Mouse (Mus musculus) cerebellum, adult 9-11 months (tissue): ENCODE measurements around the gene Ptdss2.

Experiments
- DNase-seq: peaks from one replicate; pipeline ENCODE4 v3.0.0; 2022

Ptdss2 gene

DNA sequence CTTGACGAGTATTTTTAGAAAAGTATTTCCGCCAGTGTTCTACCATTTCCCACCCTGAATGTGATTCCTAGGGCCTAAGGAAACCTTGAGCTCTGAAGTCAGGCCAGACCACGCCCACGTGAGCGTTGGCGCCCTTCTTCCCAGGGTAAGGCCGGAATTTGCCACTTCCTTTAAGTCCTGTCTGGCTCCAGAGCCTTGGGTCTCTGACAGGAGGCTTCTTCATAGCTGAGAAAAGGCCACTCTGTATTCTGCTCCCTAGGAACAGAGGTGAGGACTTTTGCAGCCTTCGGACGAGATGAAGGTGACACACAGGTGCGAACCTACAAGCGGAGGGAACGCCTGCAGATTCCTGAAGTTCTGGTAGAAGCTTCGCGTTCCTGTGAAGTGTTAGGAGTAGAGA is at the start of gene Ptdss2:
Ptdss2 (plus strand) TSS at position 138 of the 400 bp plus-strand sequence.
- no peak for DNase-seq

DNA sequence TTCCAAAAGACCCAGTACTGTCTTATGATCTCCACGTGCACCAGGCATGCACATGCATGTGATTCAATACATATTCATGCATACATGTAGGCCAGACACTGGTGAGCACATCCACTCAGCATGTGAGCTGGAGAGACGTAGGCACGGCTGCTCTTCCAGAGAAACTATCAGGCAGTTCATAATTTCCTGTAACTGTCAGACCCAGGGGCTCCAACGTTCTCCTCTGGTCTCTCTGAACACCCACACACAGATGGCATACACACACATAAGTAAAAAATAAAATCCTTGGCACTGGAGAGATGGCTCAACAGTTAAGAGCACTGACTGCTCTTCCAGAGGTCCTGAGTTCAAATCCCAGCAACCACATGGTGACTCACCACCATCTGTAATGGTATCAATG is 48.4 kb upstream of the Ptdss2 start:
- no peak for DNase-seq

DNA sequence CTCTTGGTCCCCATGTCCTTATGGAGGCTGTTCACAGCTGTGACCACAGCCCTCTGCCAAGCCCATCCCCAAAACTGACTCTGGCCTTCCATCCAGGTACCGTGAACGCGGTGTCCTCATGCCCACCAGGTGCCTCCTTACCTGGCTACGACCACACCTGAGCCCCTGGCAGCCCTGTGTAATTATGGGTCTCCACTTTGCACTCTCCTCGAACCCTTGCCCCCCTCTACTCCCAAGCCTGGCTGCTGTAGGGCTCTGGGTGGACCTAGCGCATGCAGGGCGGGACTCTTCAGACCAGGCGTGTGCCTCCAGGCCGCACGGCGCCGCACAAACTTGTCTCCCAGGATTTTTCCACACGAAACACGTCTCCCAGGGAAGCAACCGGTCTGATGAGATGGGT is 44.3 kb upstream of the Ptdss2 start, which contains the start of gene Pkp3:
Pkp3 (plus strand) TSS at position 378 of the 400 bp plus-strand sequence.
- DNase-seq: no peak

DNA sequence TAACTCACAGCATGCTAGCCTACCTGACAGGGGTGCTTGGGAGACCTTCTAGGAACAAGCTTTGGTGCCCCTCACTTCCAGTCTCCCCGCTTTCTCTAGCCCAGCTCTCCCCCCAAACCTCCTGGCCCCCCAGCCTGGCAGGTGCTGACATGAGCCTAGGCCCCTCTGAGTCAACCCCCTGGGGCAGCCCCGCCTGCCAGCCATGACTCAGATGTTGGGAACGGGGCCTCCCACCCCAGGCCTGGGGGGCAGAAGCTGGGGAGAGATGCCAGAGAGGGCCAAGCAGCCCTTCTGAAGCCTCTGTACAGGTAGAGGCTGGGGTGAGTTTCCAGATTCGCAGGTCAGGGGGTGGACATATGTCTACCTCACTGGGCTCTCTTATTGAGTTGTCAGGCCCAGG is 43.3 kb upstream of the Ptdss2 start:
- DNase-seq: no peak

DNA sequence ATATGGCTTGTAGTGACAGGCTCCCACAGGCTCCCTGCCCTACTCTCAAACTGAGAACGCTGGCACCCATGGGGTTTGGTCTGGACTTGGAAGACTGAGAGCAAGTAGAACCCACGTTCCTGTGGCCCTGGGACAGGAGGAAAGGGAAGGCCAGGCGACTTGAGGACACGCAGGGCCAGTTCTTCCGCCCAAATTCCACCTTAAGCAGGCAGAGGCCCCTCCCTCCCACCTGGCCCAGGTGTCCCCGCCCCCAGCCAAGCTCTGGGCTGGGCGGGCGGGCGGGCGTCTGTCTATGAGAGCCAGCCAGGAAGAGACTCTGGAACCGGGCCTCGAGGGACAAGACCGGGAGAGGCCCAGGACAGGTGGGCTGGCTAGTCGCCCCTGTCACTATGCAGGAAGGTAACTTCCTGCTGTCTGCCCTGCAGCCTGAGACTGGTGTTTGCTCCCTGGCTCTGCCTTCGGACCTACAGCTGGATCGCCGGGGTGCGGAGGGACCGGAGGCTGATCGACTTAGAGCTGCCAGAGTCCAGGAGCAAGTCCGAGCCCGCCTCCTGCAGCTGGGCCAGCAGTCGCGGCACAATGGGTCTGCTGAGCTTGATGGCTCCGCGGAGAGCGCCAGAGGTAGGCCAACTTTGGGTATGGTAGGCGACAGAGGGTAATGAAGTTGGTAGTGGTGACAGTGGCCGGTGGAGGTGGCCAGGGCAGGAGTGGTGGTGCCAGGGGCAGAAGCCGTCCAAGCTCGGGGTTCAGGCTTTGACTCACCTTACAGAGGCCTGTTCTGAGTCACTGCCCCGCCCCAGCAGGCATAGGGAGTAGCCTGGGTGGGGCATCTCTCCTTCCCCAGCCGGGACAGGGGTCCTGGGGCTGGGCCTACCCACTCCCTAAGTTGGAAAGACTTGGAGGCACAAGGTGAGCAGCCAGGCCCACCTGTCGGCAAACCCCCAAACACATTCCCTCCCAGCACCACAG is 42.4 kb upstream of the Ptdss2 start:
- no peak for DNase-seq

DNA sequence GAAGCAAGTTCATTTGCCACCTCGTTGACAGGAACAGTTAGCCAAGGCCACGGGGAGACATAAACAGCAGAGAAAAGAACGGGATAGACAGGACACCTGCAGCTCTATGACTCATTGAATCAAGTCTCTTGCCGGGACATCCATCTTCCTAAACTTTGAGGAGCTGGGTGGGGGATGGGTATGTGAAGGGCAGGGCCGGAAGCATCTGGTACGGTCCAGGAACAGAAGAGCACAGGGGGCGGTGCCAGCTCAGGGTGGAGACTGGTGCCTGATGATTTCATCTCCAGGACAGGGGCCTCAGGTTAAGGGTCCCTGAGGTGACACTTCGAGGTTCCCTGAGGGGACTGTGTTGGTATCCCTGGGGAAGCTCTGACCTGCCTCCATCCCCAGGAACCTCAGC is 34.3 kb upstream of the Ptdss2 start:
- DNase-seq: no peak

DNA sequence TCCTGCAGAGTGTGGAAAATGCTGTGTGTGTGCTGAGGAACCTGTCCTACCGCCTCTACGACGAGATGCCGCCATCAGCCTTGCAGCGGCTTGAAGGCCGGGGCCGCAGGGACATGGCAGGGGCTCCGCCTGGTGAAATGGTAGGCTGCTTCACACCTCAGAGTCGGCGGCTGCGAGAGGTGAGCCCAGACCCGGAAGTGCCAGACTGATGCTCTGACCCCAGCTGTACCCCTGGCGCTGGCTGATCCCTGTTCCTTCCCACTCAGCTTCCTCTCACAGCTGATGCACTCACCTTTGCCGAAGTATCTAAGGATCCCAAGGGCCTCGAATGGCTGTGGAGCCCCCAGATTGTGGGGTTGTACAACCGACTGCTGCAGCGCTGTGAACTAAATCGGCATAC is 33.7 kb upstream of the Ptdss2 start:
- DNase-seq: no peak

DNA sequence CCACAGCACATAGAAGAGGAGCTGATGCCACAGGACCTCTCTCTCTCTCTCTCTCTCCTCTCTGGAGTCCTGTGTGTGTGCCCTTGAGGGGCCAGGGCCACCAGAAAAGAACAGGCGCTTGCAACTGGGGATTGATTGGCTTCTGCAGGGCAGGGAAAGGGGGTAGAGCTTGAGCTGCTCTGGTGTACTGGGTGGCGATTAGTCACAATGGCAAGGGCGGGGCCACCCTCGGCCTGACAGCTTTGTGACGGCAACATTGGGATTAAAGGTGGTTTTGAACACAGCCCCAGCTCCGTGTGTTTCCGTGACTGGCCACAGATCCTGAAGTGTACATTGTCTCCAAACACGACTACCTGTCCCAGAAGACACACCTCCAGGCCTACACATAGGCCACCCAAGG is 32.0 kb upstream of the Ptdss2 start:
- DNase-seq: no peak

DNA sequence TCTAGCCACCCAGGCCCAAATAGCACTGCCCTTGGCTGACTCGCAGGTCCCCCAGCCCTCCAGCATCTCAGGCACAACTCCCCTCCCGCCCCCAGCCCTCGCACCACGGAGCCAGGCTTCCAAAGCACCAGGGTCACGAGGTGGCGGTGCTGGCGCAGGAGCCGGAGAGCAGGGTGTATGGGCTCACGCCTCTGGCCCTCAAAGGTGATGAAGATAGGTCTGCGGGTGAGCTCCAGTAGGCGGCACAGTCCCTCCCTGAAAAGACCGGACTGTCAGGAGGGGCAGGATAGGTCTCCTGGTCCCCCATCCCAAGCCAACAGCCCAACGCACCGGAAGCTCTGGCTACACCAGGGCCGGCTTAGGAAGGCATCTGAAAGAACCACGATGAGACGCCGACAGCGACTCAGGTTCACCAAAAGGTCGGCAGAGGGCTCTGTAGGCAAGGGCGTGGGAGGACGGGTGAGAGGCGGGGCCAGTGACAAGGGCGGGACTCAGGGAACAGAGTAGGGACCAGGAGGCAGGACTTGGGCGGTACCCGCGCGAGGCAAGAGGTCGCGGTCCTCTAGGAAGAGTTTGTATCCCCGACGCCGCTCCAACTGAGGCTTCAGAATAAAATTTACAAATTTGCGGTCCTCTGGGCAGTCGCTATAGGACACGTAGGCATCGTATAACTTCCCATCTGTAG is 30.0 kb upstream of the Ptdss2 start:
- peak; percentile 84 for DNase-seq

DNA sequence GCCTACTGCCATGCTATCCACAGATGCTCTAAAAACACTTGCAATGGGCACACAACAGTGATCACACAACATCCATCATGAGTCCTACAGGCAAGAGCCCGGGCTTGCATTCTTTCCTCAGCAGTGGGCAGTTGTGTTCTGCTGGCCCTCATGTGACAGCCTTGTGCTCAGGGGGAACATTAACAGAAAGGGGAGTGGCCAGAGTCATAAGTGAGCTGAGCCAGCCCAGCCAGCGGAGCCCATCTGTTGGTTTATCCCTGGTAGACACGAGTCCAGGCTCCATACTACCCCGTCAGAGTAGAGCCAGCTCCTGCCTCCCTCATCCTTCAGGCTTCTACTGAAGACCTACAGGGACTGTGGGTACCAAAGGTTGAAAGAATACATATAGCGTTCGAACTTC is 28.2 kb upstream of the Ptdss2 start:
- no peak for DNase-seq

DNA sequence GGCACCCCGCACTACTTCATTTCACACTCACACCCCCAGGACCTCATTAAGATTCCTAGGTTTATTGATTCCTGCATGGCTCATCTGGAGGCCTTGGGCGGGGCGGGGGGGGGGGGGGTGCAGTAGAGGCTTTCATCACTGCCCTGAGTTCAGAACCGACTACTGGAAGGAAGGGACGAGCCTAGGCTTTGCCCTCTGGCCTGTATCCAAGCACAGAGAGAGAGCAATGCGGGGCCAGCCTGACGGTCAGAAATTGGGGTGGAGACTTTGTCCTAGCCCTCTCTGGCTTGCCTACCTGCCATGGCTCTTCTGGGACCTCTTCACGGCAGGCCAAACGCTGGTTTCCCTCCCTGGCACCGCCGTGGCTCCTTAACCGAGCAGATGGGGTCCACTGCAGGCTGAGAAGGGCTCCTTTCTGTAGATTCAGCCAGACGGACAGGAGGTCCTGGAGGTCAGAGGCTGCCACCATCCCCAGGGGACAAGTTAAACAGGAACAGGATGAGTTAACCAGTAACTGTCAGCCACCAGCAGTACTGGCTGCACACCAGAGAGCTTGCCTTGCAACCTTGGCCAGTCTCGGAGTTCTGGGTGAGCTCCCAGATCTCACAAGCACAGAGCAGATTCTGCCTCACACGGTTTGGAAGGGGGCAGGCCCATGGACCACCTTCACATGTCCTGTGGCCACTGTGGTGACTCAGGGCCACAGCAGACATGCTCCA is 27.5 kb upstream of the Ptdss2 start:
- DNase-seq: no peak

DNA sequence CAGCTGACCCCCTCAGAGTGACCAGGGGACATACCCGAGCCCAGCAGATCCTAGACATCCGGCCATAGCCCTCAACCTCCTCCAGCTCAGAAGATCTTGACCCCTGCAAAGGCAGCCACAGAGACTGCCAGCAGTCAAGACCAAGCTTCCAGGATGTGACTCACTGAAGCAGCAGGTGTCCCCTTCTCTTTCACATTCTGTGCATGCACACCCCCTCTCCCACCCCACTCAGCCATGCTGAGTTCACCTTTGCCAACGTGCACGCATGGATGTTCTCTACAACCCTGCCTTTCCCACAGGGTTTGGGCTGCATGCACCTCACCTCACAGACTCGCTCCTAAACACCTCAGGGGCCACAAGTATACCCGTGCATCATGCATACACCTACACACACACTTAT is 26.2 kb upstream of the Ptdss2 start:
- DNase-seq: no peak

DNA sequence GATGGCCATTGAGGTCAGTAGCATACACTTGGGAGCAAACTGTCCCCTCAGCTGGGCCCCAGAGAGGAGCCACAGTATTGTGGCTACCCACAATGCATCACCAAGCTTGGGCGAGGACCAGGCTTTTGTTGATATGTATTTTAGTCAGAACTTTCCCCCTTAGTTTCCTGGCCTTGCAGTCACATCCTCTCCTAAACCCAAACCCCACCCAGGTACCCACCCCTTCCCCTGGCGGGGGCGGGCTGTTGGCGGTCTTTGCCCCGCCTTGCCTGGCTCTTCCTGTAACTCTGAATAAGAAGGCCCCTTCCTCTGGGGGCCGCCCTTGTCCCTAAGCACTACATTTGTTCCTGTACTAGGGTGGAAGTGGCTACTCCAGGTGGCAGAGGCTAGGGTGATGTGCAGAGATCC is 25.5 kb upstream of the Ptdss2 start:
- DNase-seq: no peak

DNA sequence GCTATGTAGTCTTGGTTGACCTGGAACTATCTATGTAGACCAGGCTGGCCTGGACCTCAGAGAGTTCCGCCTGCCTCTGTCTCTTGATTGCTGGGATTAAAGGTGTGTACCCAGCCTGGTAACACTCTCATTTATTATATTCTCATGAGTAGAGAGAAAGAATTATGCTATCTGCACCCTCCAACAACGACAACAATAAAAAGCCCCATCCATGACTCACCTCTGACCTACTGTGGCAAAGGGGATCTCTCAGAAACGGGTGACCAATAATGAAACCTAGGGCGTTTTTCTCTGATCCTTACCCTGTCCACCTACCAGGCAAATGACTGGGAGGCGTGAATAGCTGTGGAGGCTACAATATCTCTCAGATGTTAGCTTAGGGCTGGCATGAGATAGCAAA is 25.0 kb upstream of the Ptdss2 start:
- DNase-seq: no peak

DNA sequence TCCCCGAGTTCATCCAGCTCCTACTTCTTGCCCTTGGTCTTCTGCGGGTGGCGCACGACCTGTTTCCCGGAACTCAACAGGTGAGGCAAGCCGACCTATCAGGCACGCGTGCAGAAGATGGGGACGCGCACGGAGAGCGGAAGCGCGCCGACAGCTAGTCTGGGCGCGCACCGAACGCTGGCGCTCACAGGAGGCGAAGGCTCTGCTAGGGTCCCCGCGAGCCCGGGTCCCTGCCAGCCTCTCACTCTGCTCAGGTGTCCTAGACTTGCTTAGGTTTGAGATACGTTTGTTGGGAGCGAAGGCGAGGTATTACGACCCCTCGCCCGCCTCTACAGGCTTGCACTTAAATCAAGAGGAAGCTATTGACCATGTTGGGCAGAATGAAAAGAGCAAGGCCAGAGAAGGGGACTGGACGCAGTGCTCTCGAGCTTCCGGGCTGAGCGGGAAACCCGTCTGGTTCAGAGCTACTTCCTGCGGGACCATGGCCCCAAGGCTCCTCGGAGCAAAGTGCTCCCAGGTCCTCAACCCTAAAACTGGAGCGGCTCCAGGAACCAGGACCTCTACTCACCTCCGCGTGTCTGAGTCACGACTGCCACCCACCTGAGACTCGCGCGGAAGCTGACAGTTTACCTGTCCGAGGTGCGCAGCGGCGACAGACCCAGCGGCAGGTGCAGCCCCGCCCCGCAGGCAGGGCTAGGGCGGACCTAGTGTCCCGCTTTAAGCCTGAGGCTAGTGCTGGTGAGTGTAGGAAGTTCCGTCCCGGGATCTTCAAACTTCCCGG is 22.1 kb upstream of the Ptdss2 start, which contains the start of gene Sigirr:
Sigirr (minus strand) TSS at position 662 of the 781 bp plus-strand sequence.
- DNase-seq: no peak

DNA sequence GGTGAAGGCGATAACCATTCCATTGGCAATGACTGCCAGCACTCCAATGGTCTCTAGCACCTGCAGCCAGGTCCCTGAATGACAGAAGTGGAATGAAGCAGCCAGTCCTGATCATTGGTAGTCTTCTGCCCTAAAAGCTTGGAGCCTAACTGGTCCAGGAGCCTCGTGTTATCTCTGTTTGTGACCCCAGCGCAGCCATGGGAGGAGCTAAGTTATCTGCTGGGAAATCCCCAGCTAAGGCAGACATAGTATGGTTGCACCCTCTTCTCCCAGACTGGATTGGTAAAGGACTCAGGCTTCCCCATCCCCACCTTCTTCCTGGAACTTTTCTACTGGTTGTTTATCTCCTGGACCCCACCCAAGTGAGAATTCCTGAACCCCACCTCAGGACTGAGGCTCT is 19.0 kb upstream of the Ptdss2 start:
- no peak for DNase-seq

DNA sequence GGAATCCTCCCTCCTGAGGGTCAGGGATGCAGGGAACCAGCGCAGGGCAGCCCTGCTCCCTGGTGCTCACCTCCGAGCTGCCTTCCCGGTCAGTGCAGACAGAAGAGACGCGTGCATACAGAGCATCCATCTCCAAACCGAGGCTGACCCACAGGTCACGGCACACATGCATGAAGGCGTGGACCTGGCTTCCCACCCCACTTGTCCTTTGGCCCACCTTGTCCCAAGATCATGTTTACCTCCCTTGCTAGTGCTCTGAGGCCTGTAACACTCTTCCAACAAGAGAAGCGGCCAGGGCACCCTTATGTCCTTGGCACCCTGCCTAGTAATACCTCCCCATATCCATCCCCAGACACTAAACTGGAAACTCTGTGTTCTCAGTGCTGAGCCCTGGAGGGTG is 6.3 kb upstream of the Ptdss2 start:
- no peak for DNase-seq

DNA sequence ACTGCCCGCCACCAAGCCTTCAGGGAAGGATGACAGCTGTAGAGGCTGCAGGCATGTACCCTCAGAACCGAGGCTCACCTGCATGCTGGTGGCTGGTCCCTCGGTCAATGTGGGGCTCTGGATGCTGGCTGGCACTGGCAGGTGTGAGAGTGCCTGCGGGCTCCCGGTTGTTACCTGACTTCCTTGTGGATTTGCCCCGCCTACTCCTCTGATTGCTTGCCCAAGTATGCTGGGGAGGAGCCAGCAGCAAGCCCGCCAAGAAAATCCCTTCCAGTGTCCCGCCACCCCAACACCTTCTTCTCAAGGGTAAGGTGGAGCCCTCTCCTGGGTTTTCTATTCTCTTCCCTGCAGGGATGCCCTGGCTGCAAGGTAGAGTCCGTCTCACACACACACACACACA is 4.5 kb upstream of the Ptdss2 start, which contains the start of gene Ano9:
Ano9 (minus strand) TSS at position 171 of the 400 bp plus-strand sequence.
- DNase-seq: no peak

DNA sequence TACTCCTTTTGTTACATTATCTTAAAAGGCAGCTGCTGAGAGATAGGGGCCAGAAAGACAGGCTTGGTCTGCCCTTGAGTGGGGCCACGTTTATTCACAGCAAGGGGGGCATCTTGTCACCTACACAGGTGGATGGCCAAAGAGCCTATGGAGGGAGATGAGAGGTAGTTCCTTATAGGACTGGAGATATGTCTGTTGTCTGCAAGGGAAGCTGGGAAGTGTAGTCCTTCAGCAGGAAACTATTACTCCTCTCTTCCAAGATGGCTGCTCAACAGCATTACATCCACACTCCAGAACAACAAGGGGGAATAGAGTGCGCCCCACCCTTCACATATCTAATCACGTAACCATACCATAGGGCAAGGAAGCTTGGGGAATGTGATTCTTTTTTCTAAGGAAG is 2.7 kb upstream of the Ptdss2 start:
- DNase-seq: no peak

DNA sequence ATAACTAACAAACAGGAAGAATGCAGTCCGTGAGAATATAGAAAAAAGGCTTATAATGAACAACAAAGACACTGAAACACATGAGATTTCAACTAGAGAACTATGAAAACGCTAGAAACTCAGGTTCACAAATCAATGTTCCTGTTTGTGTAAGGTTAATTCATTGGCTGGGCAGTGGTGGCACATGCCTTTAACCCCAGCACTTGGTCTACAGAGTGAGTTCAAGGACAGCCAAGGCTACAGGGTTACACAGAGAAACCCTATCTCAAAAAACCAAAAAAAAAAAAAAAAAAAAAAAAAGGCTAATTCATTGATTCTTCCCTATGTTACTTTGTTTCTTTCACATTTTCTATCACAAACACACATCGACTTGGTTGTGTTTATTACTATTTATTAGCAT is 1.6 kb upstream of the Ptdss2 start:
- DNase-seq: no peak

DNA sequence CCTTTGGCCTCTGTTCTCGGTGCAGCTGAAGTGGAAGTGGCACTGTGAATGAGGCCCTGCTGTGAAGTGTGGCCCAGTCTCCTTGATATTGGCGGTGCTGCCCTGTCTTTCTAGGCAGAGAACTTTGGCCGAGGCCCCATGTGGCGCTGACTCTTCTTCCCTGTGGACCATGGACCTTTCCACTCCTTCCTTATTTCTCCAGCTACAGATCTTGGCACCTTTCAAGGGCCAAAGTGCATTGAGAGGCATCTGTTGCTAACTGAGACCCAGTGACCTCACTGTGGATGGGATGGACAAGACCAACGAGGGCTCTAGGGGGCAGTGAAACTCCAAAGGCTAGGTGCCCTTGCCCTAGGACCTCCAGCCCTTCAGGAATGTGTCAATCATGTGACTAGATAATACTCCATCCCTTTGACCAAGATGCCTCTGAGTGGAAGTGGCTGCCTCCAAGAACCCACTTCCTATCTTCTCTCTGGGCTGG is 1.1 kb upstream of the Ptdss2 start:
- no peak for DNase-seq
